Mouse (Mus musculus) limb, embryonic 14.5 days (tissue): ENCODE measurements around the gene Fgfr2. TPM values are rescaled to one million over a fixed set of nuclear protein-coding genes. Genes with fewer than 3 reads are reported as not detected.

Experiments used
- ATAC-seq: fragments of 200-750 bp; cut with Nextera tagmentation; 2 replicates; pipeline ENCODE4 v1.8.0; 2017; ENCODE audit warnings: low read depth, moderate number of reproducible peaks, moderate TSS enrichment; ENCODE audit not compliant: low FRiP score
- DNase-seq: peaks from one replicate; pipeline ENCODE4 v3.0.0-alpha.2; 2015; ENCODE audit warnings: low spot score
- H3K27ac ChIP-seq: fragments of 300-500 bp; sonication (generic); replicated peaks from 2 replicates; pipeline ENCODE4 v1.5.1; 2014; ENCODE audit warnings: low read depth, mild to moderate bottlenecking, low read length, moderate library complexity, mixed read lengths
- H3K27me3 ChIP-seq: fragments of 300-500 bp; sonication (generic); 2 replicates; pipeline ENCODE4 v1.6.1; 2014; ENCODE audit warnings: low read length, mixed read lengths; ENCODE audit not compliant: control insufficient read depth, insufficient read depth
- H3K36me3 ChIP-seq: fragments of 300-500 bp; sonication (generic); 2 replicates; pipeline ENCODE4 v1.6.1; 2014; ENCODE audit warnings: mild to moderate bottlenecking, low read length, moderate library complexity, mixed read lengths; ENCODE audit not compliant: control insufficient read depth, insufficient read depth
- H3K4me1 ChIP-seq: fragments of 300-500 bp; sonication (generic); 2 replicates; pipeline ENCODE4 v1.6.1; 2014; ENCODE audit warnings: antibody characterized with exemption, low read length, mixed read lengths; ENCODE audit not compliant: control insufficient read depth, insufficient read depth
- H3K4me2 ChIP-seq: fragments of 300-500 bp; sonication (generic); replicated peaks from 2 replicates; pipeline ENCODE4 v1.6.1; 2014; ENCODE audit warnings: low read depth, mild to moderate bottlenecking, low read length, moderate library complexity; ENCODE audit not compliant: severe bottlenecking
- H3K4me3 ChIP-seq: fragments of 300-500 bp; sonication (generic); replicated peaks from 2 replicates; pipeline ENCODE4 v1.5.1; 2014; ENCODE audit warnings: low read length
- H3K9ac ChIP-seq: fragments of 300-500 bp; sonication (generic); 2 replicates; pipeline ENCODE4 v1.6.1; 2014; ENCODE audit warnings: mild to moderate bottlenecking, low read depth, low read length, moderate library complexity; ENCODE audit not compliant: severe bottlenecking
- H3K9me3 ChIP-seq: fragments of 300-500 bp; sonication (generic); 2 replicates; pipeline ENCODE4 v1.6.1; 2016; ENCODE audit warnings: low read length; ENCODE audit not compliant: control insufficient read depth
- POLR2A ChIP-seq: fragments of 200-500 bp; IDR thresholded peaks from 2 replicates; pipeline ENCODE4 v1.8.0; 2012; ENCODE audit warnings: inconsistent platforms, mild to moderate bottlenecking, moderate library complexity, borderline replicate concordance; ENCODE audit not compliant: insufficient read depth, insufficient read length; ENCODE audit errors: extremely low read depth
- WGBS: fragments of 180-500 bp; shearing (Covaris S2); extraction: QIAGEN DNeasy Blood & Tissue Kit; methylation state at CpG from one replicate; pipeline ENCODE4 v1.1.7; 2014; 5-methylcytosine and 5-hydroxymethylcytosine counted together
- polyA plus RNA-seq, 2 experiments: library from polyadenylated mRNA; depleted of rRNA in 1 of 2; stranded (reverse) in 1 of 2; unstranded in 1 of 2; fragments of >200 nt; fragmentation: Nextera tagmentation in 1 of 2; extraction: Ambion mirVana in 1 of 2; gene quantifications; 2 replicates each; pipeline versions ENCODE4 v1.2.1 to v1.2.3; 2012 to 2014

Gene Fgfr2
- polyA plus RNA-seq, 2 experiments = 131 to 133 TPM

- Histone ChIP-seq H3K36me3 (no peaks in the 10 kb centered on the region), H3K27ac (no peak overlapping the region), H3K9me3 (no peaks in the 10 kb centered on the region), H3K9ac (no peak overlapping the region), H3K27me3 (no peaks in the 10 kb centered on the region), H3K4me1 (0 out of 2 replicates have a peak, but pooled peaks cover 16% of the 10 kb centered on the region), H3K4me2 (no peak overlapping the region), H3K4me3 (no peak overlapping the region)
- WGBS = 82% methylated on average over 3 of the region's 3 CpGs
- no peak for TF ChIP-seq POLR2A
- no peak for ATAC-seq
- DNase-seq = no peak
Measured at GRCm38 (mm10) chr7:132686515-132686914, 436.6 kb downstream of the Fgfr2 start.

- Histone ChIP-seq H3K36me3 (no peaks in the 10 kb centered on the region), H3K9me3 (no peaks in the 10 kb centered on the region), H3K4me2 (no peak overlapping the region), H3K27me3 (no peaks in the 10 kb centered on the region), H3K27ac (no peak overlapping the region), H3K4me3 (no peak overlapping the region), H3K9ac (no peak overlapping the region), H3K4me1 (0 out of 2 replicates have a peak, but pooled peaks cover 11% of the 10 kb centered on the region)
- no peak for TF ChIP-seq POLR2A
- no peak for DNase-seq
- 88% methylated on average over 4 of the region's 4 CpGs for WGBS
- ATAC-seq = no peak
Measured at GRCm38 (mm10) chr7:132683923-132684322, 439.2 kb downstream of the Fgfr2 start.

- 73% methylated on average over 3 of the region's 3 CpGs for WGBS
- H3K27ac ChIP-seq = no peak overlapping the region; the same call in 1 of the 2 replicates
Measured at GRCm38 (mm10) chr7:132682901-132683300, 440.2 kb downstream of the Fgfr2 start.

GRCm38 (mm10) chr7:132682336-132682735, 440.8 kb downstream of the Fgfr2 start:
- 0 out of 2 replicates have a peak, but pooled peaks cover 6% of the 10 kb centered on the region for H3K4me1 ChIP-seq
- WGBS = 84% methylated on average over 3 of the region's 3 CpGs
- ATAC-seq (no peak), DNase-seq (no peak)
- TF ChIP-seq POLR2A = no peak
- H3K4me2 ChIP-seq = no peak overlapping the region
- H3K27ac ChIP-seq = no peak overlapping the region
- no peaks in the 10 kb centered on the region for H3K9me3 ChIP-seq
- no peak overlapping the region for H3K4me3 ChIP-seq
- no peaks in the 10 kb centered on the region for H3K36me3 ChIP-seq
- H3K9ac ChIP-seq = no peak overlapping the region
- H3K27me3 ChIP-seq = no peaks in the 10 kb centered on the region

More at GRCm38 (mm10) chr7:132682901-132683300, 440.2 kb downstream of the Fgfr2 start:
- Histone ChIP-seq H3K4me2 (no peak overlapping the region), H3K36me3 (no peaks in the 10 kb centered on the region), H3K4me1 (0 out of 2 replicates have a peak, but pooled peaks cover 6% of the 10 kb centered on the region), H3K9ac (no peak overlapping the region), H3K9me3 (no peaks in the 10 kb centered on the region), H3K4me3 (no peak overlapping the region), H3K27me3 (no peaks in the 10 kb centered on the region)
- no peak for ATAC-seq
- TF ChIP-seq POLR2A = no peak
- DNase-seq = no peak

- ATAC-seq (no peak), DNase-seq (no peak)
- no peak for TF ChIP-seq POLR2A
- Histone ChIP-seq H3K4me3 (no peak overlapping the region), H3K9ac (no peak overlapping the region), H3K36me3 (no peaks in the 10 kb centered on the region), H3K9me3 (no peaks in the 10 kb centered on the region), H3K4me2 (no peak overlapping the region), H3K27ac (no peak overlapping the region), H3K27me3 (no peaks in the 10 kb centered on the region), H3K4me1 (0 out of 2 replicates have a peak, but pooled peaks cover 6% of the 10 kb centered on the region)
- WGBS = 88% methylated on average over 1 of the region's 1 CpGs
Measured at GRCm38 (mm10) chr7:132681831-132682230, 441.3 kb downstream of the Fgfr2 start.
